Mouse (Mus musculus): Measurements from ENCODE around the gene Katnb1. TPM values are rescaled to one million over a fixed set of nuclear protein-coding genes. Genes with fewer than 3 reads are reported as not detected.

The Katnb1 gene
- total and polyA plus RNA-seq, 3 experiments = 9.8 to 19.8 (median 13.1) TPM

- DNase-seq (ENCODE audit: extremely low read depth) = no peak
- H3K27me3 ChIP-seq (replicated peaks) = no peaks in the 10 kb centered on the region
- no peaks in the 10 kb centered on the region for H3K36me3 ChIP-seq (replicated peaks in 1 of 2; ENCODE audit: control insufficient read depth in 1 of 2, insufficient read depth in 1 of 2, low read length in 1 of 2)
- no peak overlapping the region for H3K27ac ChIP-seq (ENCODE audit: insufficient read depth, low read depth)
- H3K9ac ChIP-seq (ENCODE audit: insufficient read depth, low read depth) = no peak overlapping the region
- peaks cover 3% of the 10 kb centered on the region for H3K9me3 ChIP-seq (replicated peaks; ENCODE audit: low read length)
- TF ChIP-seq JUND (conservative IDR thresholded peaks at IDR 0.05; ENCODE audit: low read depth, low read length) (no peak), ZMIZ1 (IDR thresholded peaks at IDR 0.05; ENCODE audit: low read depth, low read length) (no peak), HCFC1 (IDR thresholded peaks at IDR 0.05; ENCODE audit: low read depth, low read length) (no peak), UBTF (IDR thresholded peaks at IDR 0.05; ENCODE audit: low read depth, low read length) (no peak), MYC (IDR thresholded peaks at IDR 0.05; ENCODE audit: low read depth, low read length) (no peak), MEF2A (IDR thresholded peaks at IDR 0.05; ENCODE audit: borderline replicate concordance, low read depth, low read length) (no peak), MAX (IDR thresholded peaks at IDR 0.05; ENCODE audit: low read length) (no peak), RAD21 (IDR thresholded peaks at IDR 0.05; ENCODE audit: low read depth, low read length) (no peak), NELFE (IDR thresholded peaks at IDR 0.05; ENCODE audit: low read depth, low read length) (no peak), KAT2A (IDR thresholded peaks at IDR 0.05; ENCODE audit: insufficient replicate concordance, low read length) (no peak), POLR2AphosphoS2 (IDR thresholded peaks at IDR 0.05; ENCODE audit: low read depth, low read length) (no peak), JUN (IDR thresholded peaks at IDR 0.05; ENCODE audit: insufficient read depth, low read depth, low read length) (no peak), CHD2 (IDR thresholded peaks at IDR 0.05; ENCODE audit: low read length) (no peak), GABPA (IDR thresholded peaks at IDR 0.05; ENCODE audit: insufficient replicate concordance, low read depth, low read length) (no peak), IRF4 (IDR thresholded peaks at IDR 0.05; ENCODE audit: low read depth, low read length) (no peak), USF2 (conservative IDR thresholded peaks at IDR 0.05; ENCODE audit: low read depth, low read length) (no peak), TCF12 (IDR thresholded peaks at IDR 0.05; ENCODE audit: low read depth, low read length) (no peak), PAX5 (IDR thresholded peaks at IDR 0.05; ENCODE audit: low read length) (no peak), E2F4 (IDR thresholded peaks at IDR 0.05; ENCODE audit: insufficient replicate concordance, low read depth, low read length) (no peak)
- no peak overlapping the region for H3K4me2 ChIP-seq (ENCODE audit: insufficient read depth, low read depth, poor library complexity, severe bottlenecking)
- H3K79me2 ChIP-seq (replicated peaks; ENCODE audit: control insufficient read depth, extremely low read depth, insufficient read depth, poor library complexity, severe bottlenecking) = no peaks in the 10 kb centered on the region
- in situ Hi-C loops (cut with MboI; ENCODE audit: low pct_ligation_motif_present, low pct_unique_long_range_greater_than_20kb, low sequenced_read_pairs) = no loop called here
- dilution Hi-C loops (cut with MboI; ENCODE audit: extremely low pct_ligation_motif_present, extremely low pct_unique_long_range_greater_than_20kb, low sequenced_read_pairs) = no loop called here
- H3K4me3 ChIP-seq (replicated peaks in 1 of 3; ENCODE audit: low read depth in 2 of 3, low read length in 2 of 3, poor library complexity in 1 of 3) = no peak overlapping the region
- peaks cover 3 to 23% of the 10 kb centered on the region in 2 experiments for H3K4me1 ChIP-seq (ENCODE audit: control insufficient read depth in 1 of 2, insufficient read depth in 2 of 2)
Measured at GRCm38 (mm10) chr8:95143805-95144630, 63.0 kb downstream of the Katnb1 start.

DNA sequence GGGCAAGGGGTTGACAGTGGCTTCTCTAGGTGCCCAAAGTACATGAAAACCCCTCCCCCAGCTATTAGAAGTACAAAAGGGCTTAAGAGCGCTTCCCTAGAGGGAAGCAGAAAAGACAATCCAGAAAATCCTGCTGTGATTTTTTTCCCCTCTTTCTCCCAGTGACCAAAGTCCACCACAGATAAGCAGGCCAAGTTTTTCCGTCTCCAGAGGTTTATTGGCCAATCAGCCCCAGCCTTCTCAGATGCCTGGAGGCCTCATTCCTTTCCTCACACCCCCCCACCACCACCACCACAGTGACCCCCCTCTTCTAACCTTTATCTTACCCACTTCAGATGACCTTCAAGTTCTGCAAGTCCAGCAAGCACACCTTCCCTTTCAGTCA lies 63.6 kb downstream of the Katnb1 start:
- H3K4me3 ChIP-seq (replicated peaks in 1 of 3; ENCODE audit: low read depth in 2 of 3, low read length in 2 of 3, poor library complexity in 1 of 3) = no peak overlapping the region
- dilution Hi-C loops (cut with MboI; ENCODE audit: extremely low pct_ligation_motif_present, extremely low pct_unique_long_range_greater_than_20kb, low sequenced_read_pairs) = no loop called here
- no peak for DNase-seq (ENCODE audit: extremely low read depth)

More for the DNA sequence above, 63.6 kb downstream of the Katnb1 start:
- Histone ChIP-seq H3K36me3 (replicated peaks in 1 of 2; ENCODE audit: control insufficient read depth in 1 of 2, insufficient read depth in 1 of 2, low read length in 1 of 2) (no peaks in the 10 kb centered on the region), H3K4me1 (ENCODE audit: control insufficient read depth in 1 of 2, insufficient read depth in 2 of 2) (peaks cover 3 to 27% of the 10 kb centered on the region in 2 experiments), H3K4me2 (ENCODE audit: insufficient read depth, low read depth, poor library complexity, severe bottlenecking) (no peak overlapping the region), H3K9me3 (replicated peaks; ENCODE audit: low read length) (peaks cover 3% of the 10 kb centered on the region), H3K27me3 (replicated peaks) (no peaks in the 10 kb centered on the region), H3K79me2 (replicated peaks; ENCODE audit: control insufficient read depth, extremely low read depth, insufficient read depth, poor library complexity, severe bottlenecking) (no peaks in the 10 kb centered on the region), H3K9ac (ENCODE audit: insufficient read depth, low read depth) (no peak overlapping the region), H3K27ac (ENCODE audit: insufficient read depth, low read depth) (no peak overlapping the region)
- TF ChIP-seq USF1 (IDR thresholded peaks at IDR 0.05; ENCODE audit: low read depth, low read length) (no peak), RAD21 (IDR thresholded peaks at IDR 0.05; ENCODE audit: low read depth, low read length) (no peak), TBP (conservative IDR thresholded peaks at IDR 0.05; ENCODE audit: low read depth, low read length) (no peak), EP300 (IDR thresholded peaks at IDR 0.05; ENCODE audit: low read length) (no peak), MYC (IDR thresholded peaks at IDR 0.05; ENCODE audit: low read depth, low read length) (no peak), ZKSCAN1 (IDR thresholded peaks at IDR 0.05; ENCODE audit: borderline replicate concordance, low read depth, low read length) (no peak), IRF4 (IDR thresholded peaks at IDR 0.05; ENCODE audit: low read depth, low read length) (no peak), SIN3A (IDR thresholded peaks at IDR 0.05; ENCODE audit: low read length) (no peak), POLR2AphosphoS2 (IDR thresholded peaks at IDR 0.05; ENCODE audit: low read depth, low read length) (no peak), NRF1 (IDR thresholded peaks at IDR 0.05; ENCODE audit: low read depth, low read length) (no peak), CHD1 (IDR thresholded peaks at IDR 0.05; ENCODE audit: low read depth, low read length) (no peak), HCFC1 (IDR thresholded peaks at IDR 0.05; ENCODE audit: low read depth, low read length) (no peak), ELF1 (IDR thresholded peaks at IDR 0.05; ENCODE audit: low read depth, low read length) (no peak), JUN (IDR thresholded peaks at IDR 0.05; ENCODE audit: insufficient read depth, low read depth, low read length) (no peak)
- in situ Hi-C loops (cut with MboI; ENCODE audit: low pct_ligation_motif_present, low pct_unique_long_range_greater_than_20kb, low sequenced_read_pairs) = no loop called here
